Mouse (Mus musculus): Measurements from ENCODE around the gene Celf2.

Celf2 gene

DNA sequence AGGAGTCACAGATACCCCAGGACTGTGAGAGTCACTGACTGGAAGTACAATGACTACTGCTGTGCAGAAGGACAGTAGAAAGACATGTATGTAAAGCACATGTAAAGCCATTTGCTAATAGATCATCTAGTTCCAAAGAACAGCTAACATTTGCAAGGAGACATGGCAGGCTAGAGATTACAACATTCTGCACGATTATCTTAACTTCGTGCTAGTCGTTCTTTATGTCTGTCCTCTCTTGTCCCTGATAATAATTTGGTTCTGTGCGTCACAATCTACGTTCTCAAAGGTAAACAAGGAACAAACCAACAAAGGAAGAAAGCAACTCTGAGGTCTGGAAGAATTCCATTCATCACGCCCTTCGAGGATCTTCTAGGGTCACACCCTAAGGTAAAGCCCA lies 805.0 kb downstream of the Celf2 start:
- in situ Hi-C loops (cut with MseI, MboI): no loop called here

DNA sequence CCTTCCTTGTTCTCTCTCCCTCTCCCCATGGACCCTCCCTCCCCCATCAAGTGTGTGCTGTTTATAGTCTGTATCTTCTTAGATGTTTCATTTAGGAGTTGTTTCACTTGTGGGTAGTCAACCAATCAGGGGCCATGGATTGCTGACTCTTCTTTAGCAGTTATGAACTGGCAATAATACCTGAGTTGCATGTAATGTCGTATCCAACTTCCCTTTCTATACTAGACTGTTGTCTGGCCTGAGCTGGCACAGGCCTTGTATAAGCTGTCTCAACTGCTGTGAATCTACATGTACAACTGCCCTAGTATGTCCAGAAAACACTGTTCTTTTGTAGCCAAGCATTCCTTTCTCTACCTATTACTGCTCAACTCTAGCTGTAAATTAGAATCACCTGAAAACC lies 813.0 kb downstream of the Celf2 start:
- in situ Hi-C loops (cut with MseI, MboI): no loop called here

DNA sequence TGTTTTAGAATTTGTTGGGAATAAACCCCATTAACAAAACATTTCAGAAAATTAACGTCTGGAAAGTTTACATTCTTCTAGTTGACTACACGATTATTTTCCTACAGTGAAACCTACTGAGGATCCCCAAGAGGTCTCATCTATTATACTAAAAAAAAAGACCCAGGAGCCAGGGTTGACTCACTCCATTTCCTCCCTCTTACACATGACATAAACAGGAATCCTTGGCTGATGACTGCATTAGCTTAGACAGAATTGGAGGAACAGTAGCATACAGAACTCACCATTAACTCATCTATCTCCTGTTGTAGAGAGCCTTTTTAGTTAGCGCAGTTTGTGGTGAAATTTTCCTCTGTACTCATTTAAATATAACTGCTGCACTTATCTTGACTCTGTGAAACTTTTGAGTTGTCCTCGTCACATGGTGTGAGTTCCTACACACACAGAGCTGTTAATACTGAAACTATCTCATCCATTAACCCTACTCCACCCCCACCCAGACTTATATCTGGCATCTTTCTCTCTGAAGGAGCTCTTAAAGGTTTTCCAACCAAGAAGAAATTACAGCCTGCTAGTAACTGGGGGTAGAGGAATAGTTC lies 813.9 kb downstream of the Celf2 start:
- in situ Hi-C loops (cut with MseI, MboI): no loop called here

DNA sequence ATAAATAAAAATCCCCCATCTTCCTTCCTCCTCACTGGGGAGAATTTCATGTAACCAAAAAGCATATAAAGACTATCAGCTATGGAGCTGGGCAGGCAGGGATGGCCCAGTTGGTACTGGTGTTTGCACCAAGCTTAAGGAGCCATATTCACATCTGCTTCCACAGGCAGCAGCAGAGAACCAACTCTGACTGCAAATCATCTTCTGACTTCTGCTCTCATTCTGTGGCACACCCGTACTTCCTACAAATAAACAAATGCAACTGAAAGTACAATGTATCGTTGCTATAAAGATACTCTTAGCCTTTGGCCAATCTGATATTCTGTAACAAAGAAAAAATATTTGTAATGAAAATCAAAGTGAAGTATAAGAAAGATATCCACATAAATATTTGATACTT lies 819.7 kb downstream of the Celf2 start:
- in situ Hi-C loops (cut with MseI, MboI): no loop called here

DNA sequence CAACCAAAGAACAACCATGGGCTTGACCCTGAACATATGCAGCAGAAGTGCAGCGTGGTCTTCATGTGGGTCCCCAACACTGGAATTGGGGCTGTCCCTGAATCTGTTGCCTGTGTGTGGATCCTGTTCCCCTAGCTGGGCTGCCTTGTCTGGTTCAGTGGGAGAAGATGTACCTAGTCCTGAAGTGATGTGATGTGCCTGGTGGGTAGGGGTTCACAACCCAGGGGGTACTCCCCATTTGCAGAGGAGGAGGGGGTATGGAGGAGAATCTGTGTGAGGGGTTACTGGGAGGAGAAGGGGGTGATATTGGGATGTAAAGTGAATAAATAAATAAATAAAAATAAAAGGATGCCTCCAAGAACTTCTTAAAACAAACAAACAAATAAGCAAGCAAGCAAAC lies 831.1 kb downstream of the Celf2 start:
- in situ Hi-C loops (cut with MseI, MboI): no loop called here

DNA sequence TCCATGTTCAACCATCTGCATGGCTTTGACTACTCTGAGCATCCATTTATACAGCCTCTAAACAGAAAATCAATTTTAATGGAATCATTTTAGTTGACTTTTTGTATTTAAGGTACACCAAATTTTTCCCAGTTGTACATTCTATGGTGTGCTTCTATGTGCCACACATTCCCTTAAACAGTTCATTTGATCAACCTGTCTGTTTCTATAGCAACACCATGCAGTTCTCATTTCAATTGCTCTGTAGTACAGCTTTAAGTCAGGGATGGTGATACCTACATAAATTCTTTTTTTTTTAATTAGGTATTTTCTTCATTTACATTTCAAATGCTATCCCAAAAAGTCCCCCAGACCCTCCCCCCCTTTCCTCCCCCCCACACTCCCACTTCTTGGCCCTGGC lies 831.9 kb downstream of the Celf2 start:
- in situ Hi-C loops (cut with MseI, MboI): no loop called here

DNA sequence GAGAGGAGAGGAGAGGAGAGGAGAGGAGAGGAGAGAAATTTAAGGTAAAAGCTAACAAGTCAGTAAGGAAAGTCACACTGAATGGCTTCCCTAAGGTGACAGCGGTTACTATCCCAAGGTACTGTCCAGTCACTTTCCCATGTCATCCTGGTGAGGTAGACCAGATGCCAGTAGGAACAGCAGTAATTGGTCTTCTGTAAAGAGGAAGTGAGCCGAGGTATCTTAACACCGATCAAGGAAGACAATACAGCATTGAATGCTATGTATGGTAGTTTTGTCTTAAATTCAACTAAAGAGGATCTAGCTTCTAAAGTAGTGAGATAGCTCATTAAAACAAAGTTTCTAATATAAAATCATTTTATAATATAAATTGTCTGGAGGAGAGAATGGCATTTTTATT lies 835.0 kb downstream of the Celf2 start:
- in situ Hi-C loops (cut with MseI, MboI): no loop called here

DNA sequence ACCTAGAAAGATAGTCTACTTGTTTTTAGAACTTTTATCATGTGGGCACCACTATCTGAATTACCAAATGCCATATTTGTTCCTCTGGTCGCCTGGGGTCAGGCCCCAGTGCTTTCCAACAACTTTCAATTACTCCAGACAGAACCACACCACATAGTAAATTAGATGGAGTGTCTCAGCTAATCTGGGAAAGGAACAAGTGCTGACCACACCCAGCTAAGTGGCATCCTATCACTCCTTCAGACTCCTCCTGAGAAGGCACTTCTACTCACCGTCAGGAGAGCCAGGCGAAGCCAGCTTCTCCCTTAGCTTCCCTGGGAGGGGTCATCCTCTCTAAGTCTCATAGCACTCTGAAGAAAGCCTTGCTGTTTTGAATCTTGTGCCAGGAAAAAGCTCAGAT lies 835.9 kb downstream of the Celf2 start:
- in situ Hi-C loops (cut with MseI, MboI): no loop called here

DNA sequence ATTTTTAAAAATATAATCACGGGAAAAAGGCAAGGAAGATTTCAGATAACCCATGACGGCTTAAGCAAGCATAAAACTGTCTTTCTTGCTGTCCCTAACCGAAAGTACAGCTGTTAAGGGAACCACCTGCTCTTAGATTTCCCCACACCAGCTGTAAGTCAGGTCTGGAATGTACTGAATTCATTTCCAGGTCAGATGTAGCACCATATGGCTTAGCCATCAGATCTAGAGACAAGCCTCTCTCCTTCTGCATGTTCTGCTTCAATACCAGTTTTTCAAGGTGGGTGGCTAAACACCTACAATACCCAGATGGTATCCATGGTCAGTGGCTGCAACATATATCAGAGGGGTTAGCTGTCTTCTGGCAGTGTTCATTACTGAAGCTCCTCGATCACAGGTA lies 841.8 kb downstream of the Celf2 start:
- in situ Hi-C loops (cut with MseI, MboI): no loop called here

DNA sequence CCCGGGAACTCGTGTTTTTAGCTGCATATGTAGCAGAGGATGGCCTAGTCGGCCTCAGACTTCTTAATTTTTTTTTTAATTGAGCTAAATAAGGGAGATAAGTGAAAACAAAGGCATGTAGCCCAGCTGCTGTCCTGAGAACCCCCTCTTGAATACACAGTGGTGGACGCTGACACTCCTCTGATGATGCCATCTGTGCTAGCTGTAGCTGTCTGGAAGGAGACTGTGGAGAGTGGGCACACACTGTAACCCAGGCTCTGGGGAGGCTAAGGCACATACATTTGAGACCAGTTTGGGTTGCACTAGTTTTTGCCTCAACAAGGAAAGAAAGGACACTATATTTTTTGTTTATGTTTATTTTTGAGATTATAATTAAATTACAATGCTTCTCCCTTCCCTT lies 849.5 kb downstream of the Celf2 start:
- in situ Hi-C loops (cut with MseI, MboI): no loop called here

DNA sequence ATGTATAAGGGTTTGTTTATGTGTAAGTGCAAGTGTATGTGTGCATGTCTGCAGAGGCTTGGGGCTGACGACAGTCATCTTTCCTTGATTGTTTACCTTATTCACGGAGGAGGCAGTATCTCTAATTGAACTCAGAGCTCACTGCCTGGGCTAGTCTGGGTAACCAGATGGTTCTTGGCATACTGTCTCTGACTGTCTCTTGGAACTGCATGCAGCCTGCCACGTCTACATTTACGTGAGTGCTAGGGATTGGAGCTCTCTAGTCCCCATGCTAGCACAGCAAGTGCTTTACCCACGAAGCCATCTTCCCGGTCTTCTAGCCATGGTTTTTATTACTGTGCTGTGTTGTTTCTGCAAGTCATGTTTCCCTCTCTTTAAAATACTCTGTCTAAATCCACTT lies 855.6 kb downstream of the Celf2 start:
- in situ Hi-C loops (cut with MseI, MboI): no loop called here

DNA sequence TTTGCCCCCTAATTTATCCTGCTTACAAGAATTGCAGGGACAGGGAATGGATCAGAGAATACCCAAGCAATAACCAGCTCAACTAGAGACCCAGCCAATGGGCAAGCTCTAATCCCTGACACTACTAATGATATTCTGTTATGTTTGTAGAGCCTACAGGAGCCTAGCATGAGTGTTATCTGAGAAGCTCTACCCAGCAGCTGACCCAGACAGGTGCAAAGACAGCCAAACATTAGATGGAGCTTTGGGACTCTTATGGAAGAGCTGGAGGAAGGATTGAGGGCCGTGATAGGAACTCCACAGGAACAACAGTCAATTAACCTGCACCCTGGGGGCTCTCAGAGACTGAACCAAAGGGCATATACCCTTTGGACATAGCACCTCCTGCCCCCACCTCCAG lies 857.7 kb downstream of the Celf2 start:
- in situ Hi-C loops (cut with MseI, MboI): no loop called here

DNA sequence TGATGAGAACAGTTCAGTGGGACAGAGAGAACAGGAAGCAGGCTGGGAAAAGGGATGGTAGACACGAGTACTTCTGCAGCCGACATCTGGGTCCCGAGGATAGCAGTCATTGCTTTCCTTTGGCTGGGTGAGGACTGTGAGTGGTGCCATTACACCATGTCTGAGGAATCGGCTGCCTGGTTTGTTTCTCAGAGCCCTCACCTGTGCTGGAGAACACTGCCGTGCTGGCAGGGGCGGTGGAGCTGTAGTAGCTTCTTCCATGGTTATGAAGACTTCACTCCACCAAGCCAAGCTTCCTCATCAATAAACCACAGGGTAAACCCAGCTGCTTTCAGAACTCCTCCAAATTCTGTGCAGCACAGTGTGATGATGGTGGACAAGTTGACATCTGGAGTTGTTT lies 860.5 kb downstream of the Celf2 start:
- in situ Hi-C loops (cut with MseI, MboI): no loop called here

DNA sequence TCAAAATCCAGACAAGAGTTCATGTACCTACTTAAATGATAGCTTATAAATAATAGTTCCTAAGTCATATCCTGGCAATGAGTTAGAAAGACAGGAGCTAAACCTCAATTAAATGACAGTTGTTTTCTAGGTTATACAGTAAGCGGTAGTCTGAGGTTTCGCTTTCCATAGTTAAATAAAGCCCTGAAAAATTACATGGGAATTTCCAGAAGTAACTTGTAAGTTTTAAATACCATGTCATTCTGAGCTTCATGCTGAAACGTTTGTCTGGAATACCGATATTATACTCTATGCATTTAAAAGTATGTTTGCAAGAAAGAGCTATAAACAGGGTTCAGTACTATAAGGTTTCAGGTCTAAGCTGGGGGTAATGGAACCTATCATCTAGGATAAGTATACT lies 862.3 kb downstream of the Celf2 start:
- in situ Hi-C loops (cut with MseI, MboI): no loop called here

DNA sequence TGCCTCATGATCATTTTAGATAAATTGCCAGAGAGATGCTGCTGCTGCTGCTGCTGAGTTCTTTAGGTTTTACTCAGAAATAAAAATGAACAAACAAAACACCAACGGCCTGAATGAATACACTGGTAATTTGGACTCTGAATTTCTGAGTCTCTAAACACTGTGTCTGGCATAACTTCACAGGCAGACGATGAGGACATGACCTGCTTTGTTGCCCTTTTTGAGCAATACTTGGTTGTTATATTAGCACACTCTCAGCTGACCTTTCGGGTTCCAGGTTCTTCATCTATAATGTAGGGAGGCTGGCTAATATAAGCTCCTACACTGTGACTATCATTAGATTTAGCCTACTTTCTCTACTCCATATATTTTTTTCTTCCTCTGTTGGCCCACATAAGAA lies 863.0 kb downstream of the Celf2 start:
- in situ Hi-C loops (cut with MseI, MboI): no loop called here

DNA sequence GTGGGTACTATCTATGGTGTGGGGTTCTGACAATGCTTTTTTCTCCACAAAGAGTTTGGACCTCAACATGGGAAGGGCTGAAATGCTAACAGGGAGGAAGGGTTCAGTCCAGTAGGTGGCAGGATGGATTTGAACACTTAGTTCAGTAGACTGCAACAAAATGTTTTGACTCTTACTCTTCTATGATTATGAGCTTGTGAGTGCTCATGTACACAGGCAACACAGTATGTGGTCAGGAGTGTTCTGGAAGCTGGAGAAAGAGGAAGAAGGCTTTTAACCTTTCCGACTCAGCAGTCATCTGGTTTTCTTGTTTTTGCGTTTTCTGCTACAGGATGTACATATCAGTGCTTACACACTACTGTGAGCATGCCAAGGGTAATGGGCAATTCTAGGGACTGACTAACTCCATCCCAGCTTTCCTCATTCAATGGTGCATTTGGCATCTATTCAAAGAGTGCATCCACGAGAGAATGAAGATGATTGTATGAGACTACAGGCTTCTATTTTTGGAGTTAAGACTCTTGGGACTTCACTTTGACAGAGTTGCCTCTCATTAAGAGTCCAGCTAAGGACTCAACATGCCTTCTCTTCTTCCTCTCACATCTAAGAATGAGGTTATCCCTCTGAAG lies 867.0 kb downstream of the Celf2 start:
- in situ Hi-C loops (cut with MseI, MboI): no loop called here

DNA sequence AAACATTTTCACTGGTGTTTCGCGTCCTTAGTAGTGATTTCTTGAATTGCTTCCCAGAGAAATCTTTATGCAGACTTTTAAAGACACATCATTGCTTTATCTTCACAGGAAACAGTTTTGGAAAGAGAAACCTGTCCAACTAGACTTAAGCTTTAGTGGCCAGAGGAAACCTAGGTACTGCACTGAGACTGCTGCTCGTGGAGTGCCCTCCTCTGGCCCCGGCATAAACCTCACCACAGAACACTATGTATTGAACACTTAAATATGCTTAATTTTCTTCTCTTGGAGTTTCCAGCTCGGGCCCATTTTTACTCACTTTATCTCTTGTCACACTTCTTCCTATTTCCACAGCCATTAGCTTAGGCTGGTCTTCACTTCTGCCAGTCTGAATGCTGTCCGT lies 870.0 kb downstream of the Celf2 start:
- in situ Hi-C loops (cut with MseI, MboI): no loop called here

DNA sequence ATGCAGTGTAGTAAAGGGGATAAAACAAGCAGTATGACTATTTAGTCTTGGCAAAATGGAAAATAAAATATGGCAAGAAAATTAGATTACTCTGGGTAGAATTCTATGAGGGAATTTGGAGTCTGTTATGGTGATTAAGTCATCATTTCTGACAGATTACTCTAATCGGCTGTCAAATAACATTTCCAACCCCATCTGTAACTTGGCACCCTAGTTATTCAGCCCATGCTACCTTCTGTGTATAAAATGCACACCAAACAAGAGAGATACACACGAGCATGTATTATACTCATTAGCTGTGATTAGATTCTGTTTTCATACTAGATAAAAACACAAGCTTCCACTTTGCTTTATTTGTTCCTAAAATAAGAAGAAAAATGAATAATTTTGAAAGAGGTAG lies 872.2 kb downstream of the Celf2 start:
- in situ Hi-C loops (cut with MseI, MboI): no loop called here

DNA sequence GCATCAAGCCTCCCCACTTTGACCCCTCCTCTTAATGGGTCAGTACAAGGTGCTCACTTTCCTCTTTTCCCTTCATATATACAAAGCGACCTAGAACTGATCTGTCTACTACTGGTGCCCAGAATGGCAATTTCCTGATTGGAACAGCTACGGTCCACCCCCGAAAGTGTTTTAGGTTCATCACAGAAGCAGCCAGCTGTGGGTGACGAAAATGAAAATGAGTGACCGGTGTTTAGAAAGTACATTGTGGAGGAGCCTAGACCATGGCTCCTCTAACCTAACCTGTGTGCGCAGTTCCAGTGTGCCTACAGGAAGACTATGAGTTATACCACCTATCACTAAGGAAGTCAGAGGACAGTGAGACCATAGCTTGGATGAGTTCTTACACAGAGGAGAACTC lies 874.5 kb downstream of the Celf2 start:
- in situ Hi-C loops (cut with MseI, MboI): no loop called here

DNA sequence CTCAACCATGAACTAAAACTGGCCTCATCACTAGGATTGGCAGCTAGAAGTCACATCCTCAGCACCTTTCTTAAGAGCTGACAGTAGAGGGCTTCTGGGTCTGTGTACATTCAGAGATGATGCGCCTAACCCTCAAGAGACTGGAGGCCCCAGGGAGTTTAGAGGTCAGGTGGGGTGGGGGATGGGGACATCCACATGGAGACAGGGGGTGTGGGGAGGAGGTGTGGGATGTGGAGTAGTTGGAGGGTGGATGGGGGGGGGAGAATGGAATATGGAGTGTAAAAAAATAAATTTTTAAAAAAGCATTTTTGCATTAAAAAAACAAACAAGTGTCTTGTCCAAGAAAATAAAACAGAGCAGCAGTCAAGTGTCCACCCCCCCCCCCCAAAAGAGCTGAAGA lies 876.2 kb downstream of the Celf2 start:
- in situ Hi-C loops (cut with MseI, MboI): no loop called here

DNA sequence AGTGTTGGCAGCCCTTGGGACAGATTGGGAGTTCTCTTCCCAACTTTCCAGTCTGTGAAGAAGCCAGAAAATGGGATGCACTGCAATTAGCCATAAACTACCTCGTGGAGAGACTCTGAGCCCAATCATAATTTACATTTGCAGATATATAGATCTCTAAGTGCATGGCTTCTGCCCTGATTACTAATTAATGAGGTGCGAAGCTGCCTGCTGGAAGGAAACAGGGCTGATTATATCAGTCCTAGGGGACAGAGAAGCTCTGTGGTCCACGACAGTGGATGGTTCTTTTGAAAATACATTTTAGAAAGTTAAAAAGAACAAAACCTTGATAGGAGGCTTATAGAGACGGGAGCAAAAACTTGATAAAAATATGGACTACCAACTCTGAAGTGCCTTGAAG lies 885.6 kb downstream of the Celf2 start:
- in situ Hi-C loops (cut with MseI, MboI): no loop called here

DNA sequence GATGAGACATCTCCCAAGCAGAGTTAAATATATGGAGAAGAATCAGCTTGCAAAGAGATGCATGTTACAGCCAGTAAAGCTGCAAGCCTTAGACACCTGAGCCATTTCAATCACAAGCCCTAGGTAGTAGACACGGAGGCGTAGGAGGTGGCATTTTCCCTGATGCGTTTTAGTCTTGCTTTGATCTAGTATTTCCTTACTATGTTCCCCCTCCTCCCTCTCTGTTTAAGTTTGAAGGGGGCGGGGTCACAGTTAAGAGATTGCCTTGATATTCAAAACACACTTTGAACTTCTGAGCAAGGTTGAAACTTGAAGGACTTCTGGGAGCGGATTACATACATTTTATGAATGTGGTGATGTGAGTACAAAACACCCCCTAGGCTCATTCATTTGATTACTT lies 887.3 kb downstream of the Celf2 start:
- in situ Hi-C loops (cut with MseI, MboI): no loop called here

DNA sequence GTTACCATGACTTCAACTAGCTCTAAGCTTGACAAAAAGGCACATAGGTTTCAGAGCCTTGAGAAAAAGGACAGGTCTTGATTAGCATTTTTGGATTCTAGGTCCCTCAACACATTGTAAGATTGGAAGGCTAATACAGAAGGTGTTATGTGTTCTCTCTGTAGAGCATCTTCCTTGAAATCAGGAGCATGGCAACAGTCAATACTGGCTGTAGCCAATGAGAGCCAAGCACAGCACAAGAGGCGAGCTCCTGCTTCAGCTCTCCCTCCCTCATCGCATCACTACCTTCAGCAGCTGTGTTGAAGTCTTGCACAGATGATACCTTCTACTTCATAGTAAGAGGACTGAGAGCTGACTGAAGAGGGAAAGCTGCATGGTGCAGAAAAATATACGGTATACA lies 890.5 kb downstream of the Celf2 start:
- in situ Hi-C loops (cut with MseI, MboI): no loop called here

DNA sequence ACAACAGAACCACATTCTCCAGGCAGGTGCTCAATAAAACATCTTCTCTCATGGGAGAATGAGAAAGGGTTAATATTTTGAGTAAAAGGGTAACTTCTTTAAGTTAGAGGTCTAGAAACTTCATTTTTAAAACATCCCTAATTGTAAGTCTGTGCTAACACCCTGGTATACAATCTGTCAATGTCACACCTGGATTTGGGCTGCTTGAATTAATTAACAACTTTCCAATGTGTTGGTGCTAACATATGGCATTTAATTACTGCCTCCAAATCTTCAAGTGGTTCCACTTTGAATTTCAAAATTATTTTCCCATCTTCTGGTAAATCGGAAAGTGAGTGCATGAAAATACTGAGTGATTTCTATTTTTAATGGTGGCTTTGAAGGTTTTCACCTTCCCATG lies 890.9 kb downstream of the Celf2 start:
- in situ Hi-C loops (cut with MseI, MboI): no loop called here

Data from mouse trophoblast stem cell (cell line).